Mouse (Mus musculus): ENCODE measurements around the gene Acss2. TPM values are rescaled to one million over a fixed set of nuclear protein-coding genes. Genes with fewer than 3 reads are reported as not detected.

Gene Acss2
- polyA plus RNA-seq, 1 experiment from 2014 or later = 9.8 TPM

DNA sequence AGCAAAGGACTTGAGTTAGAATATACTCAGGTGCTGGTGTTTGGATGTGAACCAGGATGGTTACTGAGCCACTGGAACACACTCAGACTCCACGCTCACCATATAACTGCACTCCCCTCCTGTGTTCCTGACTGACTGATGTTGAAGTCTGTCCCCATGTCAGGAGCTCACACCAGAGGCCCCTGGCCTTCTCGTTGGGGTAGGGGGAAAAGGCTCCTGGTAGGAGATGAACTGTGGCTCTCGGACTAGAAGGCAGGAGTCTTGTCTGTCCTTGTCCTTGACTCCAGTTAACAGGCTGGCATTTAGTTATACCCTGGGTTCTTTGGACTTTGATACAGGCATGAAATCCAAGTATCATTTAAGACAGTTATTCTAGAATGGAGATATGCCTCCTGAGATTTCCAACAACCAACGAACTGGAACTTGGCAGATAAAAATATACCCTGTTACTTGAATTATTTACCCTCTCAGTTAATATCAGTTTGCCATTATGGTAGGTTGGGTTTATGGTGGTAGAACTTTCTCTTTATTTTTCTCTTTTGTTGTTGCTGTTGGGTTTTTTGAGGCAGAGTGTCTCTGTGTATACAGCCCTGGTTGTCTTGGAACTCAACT, 64.7 kb downstream of the Acss2 start:
- Histone ChIP-seq H3K9ac (no peak overlapping the region), H3K4me1 (0 out of 2 replicates have a peak, but pooled peaks cover 7% of the 10 kb centered on the region), H3K9me3 (no peaks in the 10 kb centered on the region), H3K27me3 (no peaks in the 10 kb centered on the region), H3K27ac (no peak overlapping the region), H3K36me3 (no peaks in the 10 kb centered on the region), H3K4me2 (no peak overlapping the region), H3K4me3 (no peak overlapping the region)
- ATAC-seq (ENCODE audit: borderline replicate concordance, extremely low read depth, low FRiP score, low TSS enrichment) = no peak
- WGBS = 77% methylated on average over 4 of the region's 4 CpGs

DNA sequence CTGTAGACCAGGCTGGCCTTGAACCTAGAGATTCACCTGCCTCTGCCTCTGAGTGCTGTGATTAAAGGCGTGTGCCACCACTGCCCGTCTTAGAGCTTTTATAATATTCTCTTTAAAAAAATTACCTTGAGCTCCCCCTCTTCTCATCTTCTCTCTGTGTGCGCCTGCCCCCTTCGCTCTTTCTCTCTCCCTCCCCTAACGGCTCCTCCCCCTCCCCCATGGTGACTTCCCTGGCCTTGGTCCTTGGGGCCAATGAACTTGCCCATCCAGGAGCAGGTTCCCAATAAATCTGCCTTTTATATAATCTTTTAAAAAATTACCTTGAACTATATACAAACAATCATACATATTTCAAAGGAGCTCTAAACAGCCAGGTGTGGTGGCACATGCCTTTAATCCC, 65.2 kb downstream of the Acss2 start:
- Histone ChIP-seq H3K4me3 (no peak overlapping the region), H3K4me1 (0 out of 2 replicates have a peak, but pooled peaks cover 7% of the 10 kb centered on the region), H3K9me3 (no peaks in the 10 kb centered on the region), H3K27me3 (no peaks in the 10 kb centered on the region), H3K4me2 (no peak overlapping the region), H3K9ac (no peak overlapping the region), H3K36me3 (no peaks in the 10 kb centered on the region), H3K27ac (no peak overlapping the region)
- ATAC-seq (ENCODE audit: borderline replicate concordance, extremely low read depth, low FRiP score, low TSS enrichment) = no peak
- 79% methylated on average over 5 of the region's 5 CpGs for WGBS

DNA sequence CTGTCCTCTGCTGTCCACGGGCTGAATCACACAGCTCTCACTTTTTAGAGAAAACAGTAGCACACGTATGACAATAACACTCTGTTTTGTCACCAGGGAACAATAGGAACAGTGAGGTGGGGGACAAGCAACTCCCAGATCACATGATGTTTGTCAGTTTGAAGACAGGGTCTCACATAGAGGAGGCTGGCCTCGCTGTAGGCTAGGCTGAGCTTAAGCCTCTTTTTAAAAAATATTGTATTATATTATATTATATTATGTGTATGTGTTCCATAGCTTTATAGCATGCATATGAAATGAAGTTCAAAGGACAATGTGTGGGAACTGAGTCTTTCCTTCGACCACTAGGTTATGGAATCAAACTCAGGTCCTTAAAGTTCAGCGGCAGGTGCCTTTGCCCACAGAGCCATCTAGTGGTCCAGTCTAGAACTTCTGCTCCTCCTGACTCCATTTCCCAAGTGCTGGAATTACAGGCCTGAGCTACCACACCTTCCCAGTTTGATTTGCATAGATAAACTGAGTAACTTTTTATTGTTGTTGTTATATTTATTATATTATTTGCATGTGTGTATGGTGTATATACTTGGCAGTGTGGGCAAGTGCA, 66.3 kb downstream of the Acss2 start:
- 42% methylated on average over 5 of the region's 5 CpGs for WGBS
- Histone ChIP-seq H3K27me3 (no peaks in the 10 kb centered on the region), H3K4me3 (no peak overlapping the region), H3K27ac (no peak overlapping the region), H3K9me3 (no peaks in the 10 kb centered on the region), H3K4me1 (0 out of 2 replicates have a peak, but pooled peaks cover 7% of the 10 kb centered on the region), H3K9ac (no peak overlapping the region), H3K4me2 (no peak overlapping the region), H3K36me3 (no peaks in the 10 kb centered on the region)
- ATAC-seq (ENCODE audit: borderline replicate concordance, extremely low read depth, low FRiP score, low TSS enrichment) = no peak

DNA sequence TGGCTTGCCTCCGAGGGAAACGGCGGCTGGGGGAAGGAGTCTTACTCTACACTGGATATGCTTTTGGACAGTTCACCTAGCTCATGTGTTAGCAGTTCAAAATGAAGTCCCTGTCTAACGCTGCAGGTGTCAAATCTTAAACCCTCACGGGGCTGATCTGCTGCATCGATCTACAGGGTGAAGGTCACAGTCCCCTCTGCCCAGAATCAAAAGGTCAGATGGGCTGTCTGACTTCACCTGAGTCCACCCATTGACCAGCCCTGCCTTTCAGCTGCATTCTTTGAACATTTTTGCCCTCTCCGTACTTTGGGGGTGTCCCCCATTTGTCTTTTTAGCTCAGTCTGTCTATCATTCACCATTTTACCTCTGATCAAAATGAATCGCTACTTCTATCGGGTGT, 67.3 kb downstream of the Acss2 start:
- Histone ChIP-seq H3K27me3 (no peaks in the 10 kb centered on the region), H3K9me3 (no peaks in the 10 kb centered on the region), H3K36me3 (no peaks in the 10 kb centered on the region), H3K9ac (no peak overlapping the region), H3K4me2 (no peak overlapping the region), H3K4me1 (0 out of 2 replicates have a peak, but pooled peaks cover 7% of the 10 kb centered on the region), H3K4me3 (no peak overlapping the region), H3K27ac (no peak overlapping the region)
- 84% methylated on average over 9 of the region's 9 CpGs for WGBS
- no peak for ATAC-seq (ENCODE audit: borderline replicate concordance, extremely low read depth, low FRiP score, low TSS enrichment)

DNA sequence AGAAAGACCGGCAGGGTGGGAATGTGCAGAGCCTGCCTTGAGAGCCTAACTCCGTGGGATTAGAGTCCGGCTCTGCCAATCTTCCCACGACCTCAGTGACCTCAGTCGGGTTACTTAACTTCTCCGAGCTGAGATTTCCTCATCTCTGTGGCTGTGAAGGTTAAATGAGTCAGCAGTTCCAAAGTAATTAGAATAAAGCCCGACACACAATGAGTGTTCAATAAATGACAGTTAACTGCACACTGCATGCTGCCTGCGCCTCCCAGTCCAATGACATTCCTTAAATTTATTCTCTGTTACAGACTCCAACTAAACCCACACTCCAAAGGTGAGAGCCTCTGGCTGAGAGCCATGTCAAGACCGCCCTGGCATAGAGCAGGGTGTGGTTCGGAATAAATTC, 67.7 kb downstream of the Acss2 start:
- H3K9ac ChIP-seq = no peak overlapping the region
- no peak overlapping the region; the same call in 1 of the 2 replicates for H3K4me2 ChIP-seq
- 0 out of 2 replicates have a peak, but pooled peaks have one; percentile 55 for ATAC-seq (ENCODE audit: borderline replicate concordance, extremely low read depth, low FRiP score, low TSS enrichment)
- H3K4me1 ChIP-seq = 0 out of 2 replicates have a peak, but pooled peaks cover 7% of the 10 kb centered on the region
- 52% methylated on average over 10 of the region's 10 CpGs for WGBS
- H3K9me3 ChIP-seq = no peaks in the 10 kb centered on the region
- H3K36me3 ChIP-seq = no peaks in the 10 kb centered on the region
- H3K4me3 ChIP-seq = no peak overlapping the region
- no peak overlapping the region for H3K27ac ChIP-seq
- H3K27me3 ChIP-seq = no peaks in the 10 kb centered on the region

DNA sequence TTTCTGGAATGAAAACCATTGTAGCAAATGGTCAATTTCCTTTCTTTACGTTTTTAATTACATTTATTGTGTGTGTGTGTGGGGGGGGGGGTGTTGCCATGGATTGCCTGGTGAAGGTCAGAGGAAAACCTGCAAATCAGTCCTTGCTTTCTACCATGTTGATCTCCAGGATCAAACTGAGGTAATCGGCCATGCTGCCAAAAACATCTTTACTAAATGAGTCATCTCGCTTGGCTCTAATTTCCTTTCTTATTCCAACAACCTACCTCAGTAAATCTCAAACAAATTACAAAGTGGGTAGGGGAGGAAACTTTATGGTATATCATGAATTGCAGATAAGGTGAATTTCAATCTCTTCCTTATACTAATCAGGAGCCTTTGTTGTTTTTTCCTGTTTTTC, 70.4 kb downstream of the Acss2 start:
- H3K27ac ChIP-seq = no peak overlapping the region
- H3K36me3 ChIP-seq = no peaks in the 10 kb centered on the region
- H3K4me2 ChIP-seq = no peak overlapping the region
- no peaks in the 10 kb centered on the region for H3K27me3 ChIP-seq
- no peak overlapping the region for H3K9ac ChIP-seq
- H3K4me3 ChIP-seq = no peak overlapping the region
- no peak for ATAC-seq (ENCODE audit: borderline replicate concordance, extremely low read depth, low FRiP score, low TSS enrichment)
- WGBS = 76% methylated on average over 3 of the region's 3 CpGs
- H3K4me1 ChIP-seq = peaks cover 20% of the 10 kb centered on the region
- H3K9me3 ChIP-seq = no peaks in the 10 kb centered on the region

DNA sequence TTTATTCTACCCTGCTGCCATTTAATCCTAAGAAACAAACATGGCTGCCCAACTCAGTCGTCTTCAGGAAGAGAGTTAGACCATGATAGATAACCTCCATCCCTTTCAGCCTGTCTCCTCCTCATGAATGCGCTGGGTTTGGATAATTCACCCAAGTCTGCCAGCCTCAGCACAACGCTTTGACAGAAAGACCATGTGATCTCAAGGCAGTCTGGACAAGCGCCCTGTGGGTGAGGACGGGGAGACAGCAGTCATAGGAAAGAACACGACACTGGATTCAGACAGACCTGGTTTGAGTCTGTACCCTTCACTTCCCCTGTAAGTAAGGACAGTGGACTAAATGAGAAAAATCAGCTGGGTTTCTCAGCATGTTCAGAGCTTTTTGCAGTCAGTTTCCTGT, 71.8 kb downstream of the Acss2 start:
- H3K27me3 ChIP-seq = no peaks in the 10 kb centered on the region
- H3K4me3 ChIP-seq = no peak overlapping the region
- 72% methylated on average over 6 of the region's 6 CpGs for WGBS
- peaks cover 20% of the 10 kb centered on the region for H3K4me1 ChIP-seq
- H3K27ac ChIP-seq = no peak overlapping the region
- no peaks in the 10 kb centered on the region for H3K9me3 ChIP-seq
- no peak overlapping the region for H3K9ac ChIP-seq
- H3K4me2 ChIP-seq = no peak overlapping the region
- no peaks in the 10 kb centered on the region for H3K36me3 ChIP-seq
- no peak for ATAC-seq (ENCODE audit: borderline replicate concordance, extremely low read depth, low FRiP score, low TSS enrichment)

DNA sequence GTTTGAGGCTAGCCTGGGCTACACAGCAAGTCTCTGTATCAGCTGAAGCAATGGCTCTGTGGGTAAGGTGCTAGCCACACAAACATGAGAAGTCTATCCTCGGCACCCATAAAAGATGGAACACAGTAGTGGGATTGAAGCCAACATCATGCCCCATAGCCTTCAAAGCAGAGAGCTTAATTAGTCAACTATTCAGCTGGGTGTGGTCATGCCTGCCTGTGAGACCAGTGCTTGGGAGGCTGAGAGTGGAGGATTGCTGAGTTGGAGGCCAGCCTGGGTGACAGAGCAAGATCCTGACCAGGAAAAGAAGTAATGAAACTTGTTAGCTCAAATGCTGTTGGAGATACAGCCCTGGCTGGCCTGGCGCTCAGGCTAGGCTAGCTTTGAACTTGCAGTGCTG, 73.1 kb downstream of the Acss2 start:
- no peaks in the 10 kb centered on the region for H3K9me3 ChIP-seq
- no peaks in the 10 kb centered on the region for H3K27me3 ChIP-seq
- H3K27ac ChIP-seq = no peak overlapping the region
- no peaks in the 10 kb centered on the region for H3K36me3 ChIP-seq
- WGBS = 80% methylated on average over 2 of the region's 2 CpGs
- H3K4me2 ChIP-seq = no peak overlapping the region; the same call in 1 of the 2 replicates
- peaks cover 15% of the 10 kb centered on the region for H3K4me1 ChIP-seq
- H3K9ac ChIP-seq = no peak overlapping the region
- no peak overlapping the region for H3K4me3 ChIP-seq
- no peak for ATAC-seq (ENCODE audit: borderline replicate concordance, extremely low read depth, low FRiP score, low TSS enrichment)

DNA sequence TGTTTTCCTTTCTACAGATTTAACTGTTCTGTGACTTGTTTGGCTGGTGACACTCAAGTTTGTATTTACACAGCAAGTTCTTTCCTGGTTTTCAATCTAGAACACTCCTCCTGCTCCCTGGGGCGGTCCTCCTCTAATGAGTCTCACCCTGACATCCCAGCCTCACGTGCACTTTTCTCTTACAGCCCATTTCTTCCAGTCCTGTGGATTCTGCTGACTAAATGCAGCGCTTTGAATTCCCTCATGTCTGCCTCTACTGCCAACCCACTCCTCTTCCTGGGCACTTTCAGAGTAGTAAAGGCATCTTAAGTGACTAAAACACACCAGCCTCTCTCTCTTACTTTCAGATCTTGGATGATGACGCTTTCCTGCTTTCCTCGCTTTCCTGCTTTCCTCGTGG, 73.9 kb downstream of the Acss2 start:
- no peak for ATAC-seq (ENCODE audit: borderline replicate concordance, extremely low read depth, low FRiP score, low TSS enrichment)
- Histone ChIP-seq H3K27me3 (no peaks in the 10 kb centered on the region), H3K36me3 (no peaks in the 10 kb centered on the region)

DNA sequence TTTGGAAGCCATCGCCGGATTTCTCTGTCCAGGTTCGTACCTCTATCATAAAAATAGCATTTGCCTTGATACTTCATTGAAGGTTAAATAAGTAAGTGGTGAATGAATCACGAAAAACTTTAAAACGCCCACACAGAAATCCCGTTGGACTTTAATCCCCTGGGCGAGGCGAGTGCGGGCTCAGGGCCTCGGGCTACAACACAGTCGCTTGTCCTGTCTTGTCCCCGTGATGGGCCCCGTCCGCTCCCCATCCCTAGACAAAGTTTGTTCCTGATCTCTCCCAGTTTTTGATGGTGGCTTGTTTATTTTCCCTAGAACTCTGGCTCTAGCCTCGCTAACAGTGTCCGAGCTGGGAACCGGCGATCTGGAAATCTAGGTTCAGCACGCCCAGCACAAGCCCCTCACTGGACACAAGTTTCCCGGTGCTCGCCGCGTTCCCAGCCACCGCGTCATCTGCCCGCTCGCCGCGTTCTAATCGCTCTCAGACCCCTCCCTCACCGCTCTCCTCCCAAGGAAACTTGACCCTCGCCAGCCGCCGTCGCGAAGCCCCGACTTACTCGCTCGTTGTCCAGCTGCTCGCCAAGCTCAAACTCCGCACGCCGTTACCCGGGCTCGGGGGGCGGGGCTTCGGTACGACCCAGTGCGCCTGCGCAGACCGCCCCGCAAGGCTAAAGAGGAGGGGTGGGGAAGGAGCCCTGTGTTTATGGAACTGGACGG, 74.5 kb downstream of the Acss2 start, which contains the start of gene Gss:
TSS of gene Gss (minus strand) at position 674 of the 717 bp plus-strand sequence.
- peak within 1 kb of the TSS; percentile 66 for H3K4me2 ChIP-seq
- peak; percentile 90 for ATAC-seq (ENCODE audit: borderline replicate concordance, extremely low read depth, low FRiP score, low TSS enrichment)
- no peaks in the 10 kb centered on the region for H3K9me3 ChIP-seq
- H3K27me3 ChIP-seq = no peaks in the 10 kb centered on the region
- no peaks in the 10 kb centered on the region for H3K36me3 ChIP-seq
- peak within 1 kb of the TSS; percentile 81 for H3K27ac ChIP-seq
- under 1% methylated on average over 53 of the region's 53 CpGs for WGBS
- peak within 1 kb of the TSS; percentile 62 for H3K4me3 ChIP-seq
- H3K9ac ChIP-seq = peak within 1 kb of the TSS; percentile 63
- H3K4me1 ChIP-seq = peaks cover 18% of the 10 kb centered on the region

More for the DNA sequence above, 73.9 kb downstream of the Acss2 start:
- peak overlapping the region; percentile 66 for H3K4me2 ChIP-seq
- peak overlapping the region; percentile 62 for H3K4me3 ChIP-seq
- H3K9me3 ChIP-seq = no peaks in the 10 kb centered on the region
- peak overlapping the region; percentile 81 for H3K27ac ChIP-seq
- WGBS = 6% methylated on average over 6 of the region's 6 CpGs
- peak overlapping the region; percentile 63 for H3K9ac ChIP-seq
- peaks cover 18% of the 10 kb centered on the region for H3K4me1 ChIP-seq

DNA sequence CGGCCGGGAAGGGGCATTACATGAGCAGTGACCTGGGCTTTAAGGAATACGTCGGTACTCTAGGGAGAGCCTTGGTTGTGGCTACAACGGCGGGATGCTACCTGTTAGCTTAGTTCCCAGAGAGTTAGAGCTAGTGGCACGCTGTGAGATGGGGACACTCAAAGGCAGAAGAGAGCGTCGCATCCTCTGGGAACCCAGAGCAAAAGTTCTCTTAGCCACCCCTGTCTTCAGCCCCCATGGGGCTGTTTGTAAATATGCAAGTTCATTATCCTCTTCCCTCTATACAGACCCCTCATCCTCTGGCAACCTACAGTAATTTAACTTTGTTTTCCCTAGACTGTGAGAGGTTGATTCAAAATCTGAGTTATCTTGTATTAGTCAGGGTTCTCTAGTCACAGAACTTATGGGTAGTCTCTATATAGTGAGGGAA, 75.1 kb downstream of the Acss2 start:
- peak overlapping the region; percentile 60 for H3K9ac ChIP-seq
- H3K27me3 ChIP-seq = no peaks in the 10 kb centered on the region
- WGBS = under 1% methylated on average over 9 of the region's 9 CpGs
- no peaks in the 10 kb centered on the region for H3K36me3 ChIP-seq
- peak overlapping the region; percentile 62 for H3K4me3 ChIP-seq
- no peaks in the 10 kb centered on the region for H3K9me3 ChIP-seq
- peak overlapping the region; percentile 66 for H3K4me2 ChIP-seq
- peaks cover 18% of the 10 kb centered on the region for H3K4me1 ChIP-seq
- ATAC-seq (ENCODE audit: borderline replicate concordance, extremely low read depth, low FRiP score, low TSS enrichment) = no peak
- peak overlapping the region; percentile 66 for H3K27ac ChIP-seq

DNA sequence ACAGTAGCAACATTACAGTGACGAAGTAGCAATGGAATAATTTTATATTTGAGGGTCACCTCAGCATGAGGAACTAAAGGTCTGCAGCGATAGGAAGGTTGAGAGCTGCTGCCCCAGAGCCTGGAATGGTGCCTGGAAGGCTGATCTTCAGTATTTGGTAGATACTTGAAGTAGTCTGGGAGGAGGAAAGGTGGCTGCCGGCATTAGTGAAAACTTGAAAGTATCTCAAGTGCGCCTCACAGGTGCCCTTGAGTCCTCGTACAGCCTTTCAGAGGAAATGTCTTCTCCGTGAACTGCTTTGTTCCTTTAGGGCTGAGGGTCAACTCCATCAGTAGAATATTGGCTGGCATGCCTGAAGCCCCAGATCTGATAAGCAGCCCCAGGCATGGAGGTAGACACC, 77.8 kb downstream of the Acss2 start:
- H3K27me3 ChIP-seq = no peaks in the 10 kb centered on the region
- H3K9me3 ChIP-seq = no peaks in the 10 kb centered on the region
- peak overlapping the region; percentile 39; the same call in 1 of the 2 replicates for H3K27ac ChIP-seq
- ATAC-seq (ENCODE audit: borderline replicate concordance, extremely low read depth, low FRiP score, low TSS enrichment) = no peak
- H3K4me1 ChIP-seq = peaks cover 18% of the 10 kb centered on the region
- 54% methylated on average over 6 of the region's 6 CpGs for WGBS
- H3K4me2 ChIP-seq = no peak overlapping the region
- no peak overlapping the region for H3K9ac ChIP-seq
- no peak overlapping the region for H3K4me3 ChIP-seq
- no peaks in the 10 kb centered on the region for H3K36me3 ChIP-seq
